Mouse (Mus musculus) embryonic stem cell, embryonic (primary cell): ENCODE measurements around the gene Grifin.

ENCODE experiments used
- CTCF ChIA-PET, 4 experiments: fragments of 300-600 bp in 2 of 4; fragments of 350-600 bp in 2 of 4; sonication (Branson Sonifier 250); formaldehyde crosslinking; loops; one replicate each; lab custom pipeline; 2022; ENCODE audit warnings: inconsistent platforms in 2 of 4; lab: Charles Lee
- POLR2A ChIA-PET, 4 experiments: fragments of 300-600 bp in 2 of 4; fragments of 350-600 bp in 2 of 4; sonication (Branson Sonifier 250); formaldehyde crosslinking; loops; one replicate each; lab custom pipeline; 2022; ENCODE audit warnings: antibody characterized with exemption in 4 of 4, inconsistent platforms in 1 of 4; lab: Charles Lee

The Grifin gene

GRCm38 (mm10) chr5:140564896-140565295, at the start of gene Grifin:
Gene Grifin (minus strand): TSS chr5:140565071.
- POLR2A ChIA-PET, result interaction anchor here in 2 of 4 experiments (1.1 to 3.4 kb wide), 4 partner anchors 8 to 46 kb away, joined by 3 to 22 read pairs (median 3); no protein-coding TSS in a partner anchor
- CTCF ChIA-PET, result interaction anchor here in 1 of 4 experiments (1.1 kb wide), 1 partner anchor 24 kb away, joined by 3 read pairs; no protein-coding TSS in a partner anchor

- ChIA-PET CTCF (interaction anchor here in 1 of 4 experiments (0.5 kb wide), 1 partner anchor 1489 kb away, joined by 10 read pairs; no protein-coding TSS in a partner anchor), POLR2A (interaction anchor here in 2 of 4 experiments (0.9 to 1.7 kb wide), 2 partner anchors 47 to 105 kb away, joined by 3 to 6 read pairs; no protein-coding TSS in a partner anchor)
Observed at GRCm38 (mm10) chr5:140614141-140614540, 49.3 kb upstream of the Grifin start.

- ChIA-PET POLR2A (interaction anchor here (0.6 to 2.0 kb wide), 20 partner anchors 9 to 330 kb away, joined by 3 to 21 read pairs (median 4); partner anchors contain the start of genes Brat1 (in 1 of the 4), Eif3b (in 1 of the 4) and Iqce (in 1 of the 4)), CTCF (interaction anchor here in 3 of 4 experiments (0.6 to 3.1 kb wide), 12 partner anchors 19 to 1329 kb away, joined by 3 to 16 read pairs (median 4); no protein-coding TSS in a partner anchor)
Observed at GRCm38 (mm10) chr5:140612191-140612590, 47.3 kb upstream of the Grifin start.

- ChIA-PET CTCF (interaction anchor here (0.5 to 3.1 kb wide), 19 partner anchors 15 to 1330 kb away, joined by 3 to 16 read pairs (median 4); no protein-coding TSS in a partner anchor), POLR2A (interaction anchor here (0.6 to 2.0 kb wide), 40 partner anchors 9 to 1365 kb away, joined by 3 to 21 read pairs (median 3); partner anchors contain the start of genes Brat1 (in 2 of the 4), Eif3b (in 2 of the 4), Chst12 (in 1 of the 4) and Grifin (in 1 of the 4))
Observed at GRCm38 (mm10) chr5:140611611-140612185, 46.8 kb upstream of the Grifin start.

GRCm38 (mm10) chr5:140611021-140611583, 46.2 kb upstream of the Grifin start:
- ChIA-PET CTCF (interaction anchor here (0.5 to 3.1 kb wide), 16 partner anchors 14 to 1891 kb away, joined by 3 to 16 read pairs (median 4); no protein-coding TSS in a partner anchor), POLR2A (interaction anchor here in 3 of 4 experiments (0.6 to 2.0 kb wide), 39 partner anchors 10 to 1364 kb away, joined by 3 to 21 read pairs (median 3); partner anchors contain the start of genes Brat1 (in 2 of the 3), Eif3b (in 2 of the 3), Chst12 (in 1 of the 3) and Grifin (in 1 of the 3))

GRCm38 (mm10) chr5:140610273-140611011, 45.6 kb upstream of the Grifin start:
- CTCF ChIA-PET, result interaction anchor here in 3 of 4 experiments (0.6 to 3.1 kb wide), 10 partner anchors 13 to 1892 kb away, joined by 3 to 16 read pairs (median 4); no protein-coding TSS in a partner anchor

GRCm38 (mm10) chr5:140609511-140610272, 44.8 kb upstream of the Grifin start:
- CTCF ChIA-PET, result interaction anchor here in 1 of 4 experiments (0.8 kb wide), 1 partner anchor 58 kb away, joined by 3 read pairs; no protein-coding TSS in a partner anchor
- POLR2A ChIA-PET, result interaction anchor here in 1 of 4 experiments (0.7 kb wide), 1 partner anchor 133 kb away, joined by 3 read pairs; no protein-coding TSS in a partner anchor

More at GRCm38 (mm10) chr5:140610273-140611011, 45.6 kb upstream of the Grifin start:
- POLR2A ChIA-PET, result interaction anchor here in 3 of 4 experiments (0.7 to 2.0 kb wide), 20 partner anchors 11 to 220 kb away, joined by 3 to 21 read pairs (median 4); partner anchors contain the start of genes Brat1 (in 2 of the 3), Chst12 (in 1 of the 3), Eif3b (in 1 of the 3) and Grifin (in 1 of the 3)

- POLR2A ChIA-PET, result interaction anchor here in 2 of 4 experiments (1.4 to 2.9 kb wide), 4 partner anchors 12 to 58 kb away, joined by 3 to 16 read pairs (median 8); no protein-coding TSS in a partner anchor
- CTCF ChIA-PET, result interaction anchor here in 1 of 4 experiments (2.3 kb wide), 1 partner anchor 10 kb away, joined by 6 read pairs; no protein-coding TSS in a partner anchor
Observed at GRCm38 (mm10) chr5:140608634-140609015, 43.8 kb upstream of the Grifin start.

- POLR2A ChIA-PET, result interaction anchor here in 2 of 4 experiments (0.7 to 3.7 kb wide), 15 partner anchors 8 to 274 kb away, joined by 3 to 18 read pairs (median 5); partner anchors contain the start of genes Eif3b (in 2 of the 2), Gna12 (in 1 of the 2) and Snx8 (in 1 of the 2)
- CTCF ChIA-PET, result interaction anchor here in 2 of 4 experiments (0.5 to 2.3 kb wide), 7 partner anchors 11 to 666 kb away, joined by 3 to 7 read pairs (median 3); no protein-coding TSS in a partner anchor
Observed at GRCm38 (mm10) chr5:140607836-140608633, 43.2 kb upstream of the Grifin start.

GRCm38 (mm10) chr5:140607001-140607835, 42.3 kb upstream of the Grifin start, which contains the start of gene Lfng:
Gene Lfng (plus strand): TSS chr5:140607320.
- POLR2A ChIA-PET, result interaction anchor here in 3 of 4 experiments (0.6 to 3.7 kb wide), 25 partner anchors 9 to 662 kb away, joined by 3 to 18 read pairs (median 3); partner anchors contain the start of genes Eif3b (in 3 of the 3), Gna12 (in 1 of the 3), Iqce (in 1 of the 3) and Snx8 (in 1 of the 3)

GRCm38 (mm10) chr5:140606386-140606785, 41.5 kb upstream of the Grifin start:
- ChIA-PET POLR2A (interaction anchor here in 3 of 4 experiments (0.6 to 3.7 kb wide), 20 partner anchors 8 to 878 kb away, joined by 3 to 18 read pairs (median 4); partner anchors contain the start of genes Eif3b (in 1 of the 3), Gna12 (in 1 of the 3), Iqce (in 1 of the 3) and Ttyh3 (in 1 of the 3)), CTCF (interaction anchor here in 2 of 4 experiments (1.0 to 2.3 kb wide), 5 partner anchors 12 to 284 kb away, joined by 3 to 7 read pairs (median 4); no protein-coding TSS in a partner anchor)

More at GRCm38 (mm10) chr5:140607001-140607835, 42.3 kb upstream of the Grifin start, which contains the start of gene Lfng:
- CTCF ChIA-PET, result interaction anchor here in 3 of 4 experiments (1.0 to 2.3 kb wide), 8 partner anchors 12 to 283 kb away, joined by 3 to 7 read pairs (median 4); no protein-coding TSS in a partner anchor

GRCm38 (mm10) chr5:140605228-140605627, 40.4 kb upstream of the Grifin start:
- POLR2A ChIA-PET, result interaction anchor here in 2 of 4 experiments (0.7 to 3.7 kb wide), 2 partner anchors 11 to 16 kb away, joined by 3 to 18 read pairs; no protein-coding TSS in a partner anchor

GRCm38 (mm10) chr5:140604386-140604785, 39.5 kb upstream of the Grifin start:
- CTCF ChIA-PET, result interaction anchor here in 1 of 4 experiments (0.6 kb wide), 1 partner anchor 312 kb away, joined by 5 read pairs; no protein-coding TSS in a partner anchor
- POLR2A ChIA-PET, result interaction anchor here in 2 of 4 experiments (0.6 to 3.7 kb wide), 2 partner anchors 15 to 51 kb away, joined by 3 to 18 read pairs; no protein-coding TSS in a partner anchor

More at GRCm38 (mm10) chr5:140605228-140605627, 40.4 kb upstream of the Grifin start:
- CTCF ChIA-PET, result no interaction called here

GRCm38 (mm10) chr5:140602540-140602939, 37.7 kb upstream of the Grifin start:
- CTCF ChIA-PET, result no interaction called here
- POLR2A ChIA-PET, result interaction anchor here in 2 of 4 experiments (0.5 to 1.1 kb wide), 2 partner anchors 13 to 995 kb away, joined by 3 read pairs; no protein-coding TSS in a partner anchor
